Mouse (Mus musculus): ENCODE measurements around the gene Hspb6. TPM values are rescaled to one million over a fixed set of nuclear protein-coding genes. Genes with fewer than 3 reads are reported as not detected.
A peak's percentile ranks its signal among the peaks of the same experiment; 100 is the strongest.

The Hspb6 gene
- polyA plus RNA-seq, 1 experiment from 2014 or later = 10.9 TPM

DNA sequence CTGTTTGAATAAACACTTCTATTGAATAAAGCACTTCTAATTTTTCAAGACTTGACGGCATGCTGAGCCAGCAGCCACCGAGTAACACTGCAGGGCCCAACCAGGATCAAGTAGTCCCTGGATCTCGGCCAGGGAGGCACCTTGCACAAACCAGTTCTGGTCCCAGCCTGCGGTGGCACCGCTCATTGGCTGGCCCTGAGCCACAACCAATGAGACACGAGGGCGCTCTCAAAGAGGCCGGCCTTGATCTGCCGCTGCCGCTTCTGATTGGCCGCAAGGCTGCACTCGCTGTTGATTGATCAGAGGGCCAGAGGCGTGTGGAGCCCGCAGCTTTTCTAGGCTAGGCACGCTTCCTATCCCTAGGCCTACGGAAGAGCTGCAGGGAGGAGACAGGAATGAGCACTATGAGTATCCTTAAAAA, 48.0 kb downstream of the Hspb6 start:
- H3K4me3 ChIP-seq (replicated peaks) = no peak overlapping the region
- WGBS = 3% methylated on average over 16 of the region's 16 CpGs
- H3K4me1 ChIP-seq (replicated peaks) = no peaks in the 10 kb centered on the region
- no peaks in the 10 kb centered on the region for H3K36me3 ChIP-seq
- no peak overlapping the region for H3K9ac ChIP-seq (replicated peaks)
- H3K4me2 ChIP-seq = no peak overlapping the region
- 0 out of 2 replicates have a peak, but pooled peaks cover 4% of the 10 kb centered on the region for H3K9me3 ChIP-seq
- no peak overlapping the region for H3K27ac ChIP-seq
- ATAC-seq (ENCODE audit: insufficient number of reproducible peaks, insufficient read depth, low FRiP score, low TSS enrichment, low read depth) = peak; percentile 92
- H3K27me3 ChIP-seq = peaks cover 3% of the 10 kb centered on the region

DNA sequence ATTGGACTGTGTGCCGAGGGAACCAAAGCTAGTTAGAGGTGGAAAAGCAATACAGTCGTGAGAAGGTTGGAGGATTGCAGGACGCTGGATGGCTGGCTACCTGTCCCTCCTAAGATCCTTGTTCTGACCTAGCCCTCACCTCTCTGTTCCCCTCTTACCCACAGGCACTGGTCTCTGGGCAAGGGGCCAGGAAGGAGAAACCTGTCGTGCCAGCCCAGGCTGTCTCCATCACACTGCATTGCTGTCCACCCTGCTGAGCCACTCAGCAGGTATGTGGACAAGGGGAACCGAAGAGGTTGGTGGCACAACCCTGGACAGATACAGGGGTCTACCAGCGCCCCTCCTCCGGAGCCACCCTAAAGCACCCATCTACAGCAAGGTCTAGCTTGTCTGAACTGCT, 48.7 kb downstream of the Hspb6 start:
- H3K36me3 ChIP-seq = no peaks in the 10 kb centered on the region
- no peaks in the 10 kb centered on the region for H3K4me1 ChIP-seq (replicated peaks)
- H3K27ac ChIP-seq = no peak overlapping the region
- H3K27me3 ChIP-seq = no peaks in the 10 kb centered on the region
- 0 out of 2 replicates have a peak, but pooled peaks cover 4% of the 10 kb centered on the region for H3K9me3 ChIP-seq
- H3K9ac ChIP-seq (replicated peaks) = no peak overlapping the region
- no peak overlapping the region for H3K4me3 ChIP-seq (replicated peaks)
- WGBS = 69% methylated on average over 7 of the region's 7 CpGs
- H3K4me2 ChIP-seq = no peak overlapping the region
- no peak for ATAC-seq (ENCODE audit: insufficient number of reproducible peaks, insufficient read depth, low FRiP score, low TSS enrichment, low read depth)

DNA sequence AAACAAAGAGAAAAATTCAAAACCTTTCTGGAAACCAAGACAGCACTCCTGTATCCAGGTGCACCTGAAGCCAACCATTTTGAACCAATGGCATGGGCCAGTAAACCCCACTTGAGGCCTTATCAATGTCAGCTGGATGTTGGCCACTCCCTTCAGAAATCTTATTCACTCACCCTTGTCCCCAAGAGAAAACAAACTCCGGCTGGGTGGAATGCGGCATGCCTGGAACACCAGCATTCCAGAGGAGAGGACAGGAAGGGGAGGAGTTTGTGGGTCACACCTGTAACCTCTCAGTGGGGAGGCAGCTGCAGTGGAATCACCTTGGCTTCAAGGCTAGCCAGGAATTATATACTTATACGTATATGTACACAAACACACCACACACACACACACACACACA, 50.6 kb downstream of the Hspb6 start:
- Histone ChIP-seq H3K27me3 (no peaks in the 10 kb centered on the region), H3K9ac (replicated peaks) (no peak overlapping the region), H3K36me3 (no peaks in the 10 kb centered on the region), H3K9me3 (0 out of 2 replicates have a peak, but pooled peaks cover 4% of the 10 kb centered on the region), H3K27ac (no peak overlapping the region), H3K4me3 (replicated peaks) (no peak overlapping the region), H3K4me2 (no peak overlapping the region), H3K4me1 (replicated peaks) (no peaks in the 10 kb centered on the region)
- WGBS = 28% methylated on average over 3 of the region's 3 CpGs
- no peak for ATAC-seq (ENCODE audit: insufficient number of reproducible peaks, insufficient read depth, low FRiP score, low TSS enrichment, low read depth)

DNA sequence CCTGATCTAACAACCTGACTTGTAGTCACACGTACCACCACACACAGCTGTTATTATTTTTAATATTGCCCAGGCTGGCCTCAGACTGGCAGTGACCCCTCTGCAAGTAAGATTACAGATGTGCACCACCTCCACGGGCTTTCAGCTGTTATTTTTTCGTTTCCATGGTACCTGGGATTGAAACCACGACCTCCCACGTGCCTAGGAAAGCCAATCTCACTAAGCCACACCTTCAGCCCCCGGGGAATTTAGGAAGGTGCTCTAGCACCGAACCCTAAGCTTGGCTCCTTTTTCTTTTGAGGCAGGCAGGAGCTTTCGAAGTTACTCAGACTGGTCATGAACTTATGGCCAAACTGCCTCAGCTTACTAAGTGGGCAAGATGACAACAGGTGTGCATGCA, 52.4 kb downstream of the Hspb6 start:
- no peak overlapping the region for H3K4me3 ChIP-seq (replicated peaks)
- no peaks in the 10 kb centered on the region for H3K36me3 ChIP-seq
- peaks cover 4% of the 10 kb centered on the region; the same call in 1 of the 2 replicates for H3K27me3 ChIP-seq
- H3K9ac ChIP-seq (replicated peaks) = no peak overlapping the region
- ATAC-seq (ENCODE audit: insufficient number of reproducible peaks, insufficient read depth, low FRiP score, low TSS enrichment, low read depth) = no peak
- H3K4me1 ChIP-seq (replicated peaks) = no peaks in the 10 kb centered on the region
- H3K9me3 ChIP-seq = 0 out of 2 replicates have a peak, but pooled peaks cover 4% of the 10 kb centered on the region
- 53% methylated on average over 8 of the region's 8 CpGs for WGBS
- no peak overlapping the region for H3K4me2 ChIP-seq
- no peak overlapping the region for H3K27ac ChIP-seq

DNA sequence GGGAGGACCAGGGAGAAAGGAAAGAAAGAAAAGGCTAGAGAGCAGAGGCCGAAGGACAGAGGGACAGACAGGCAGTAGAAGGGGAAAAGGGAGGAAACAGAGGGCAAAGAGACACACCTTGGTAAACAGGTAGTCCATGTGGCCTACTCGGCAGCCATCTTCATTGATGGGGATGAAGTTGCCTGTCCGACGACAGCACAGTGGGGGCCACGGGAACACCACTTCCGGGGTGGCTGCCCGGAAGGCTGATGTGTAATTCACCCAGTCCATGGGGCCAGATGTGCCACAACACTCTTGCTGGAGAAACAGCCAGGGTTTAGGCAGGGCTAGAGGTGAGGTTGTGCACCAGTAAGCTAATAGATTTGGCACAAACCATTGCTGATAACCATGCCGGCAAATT, 53.0 kb downstream of the Hspb6 start:
- H3K4me2 ChIP-seq = no peak overlapping the region

More for the DNA sequence above, 53.0 kb downstream of the Hspb6 start:
- Histone ChIP-seq H3K27ac (no peak overlapping the region), H3K9ac (replicated peaks) (no peak overlapping the region), H3K4me3 (replicated peaks) (no peak overlapping the region), H3K36me3 (no peaks in the 10 kb centered on the region), H3K9me3 (0 out of 2 replicates have a peak, but pooled peaks cover 4% of the 10 kb centered on the region), H3K4me1 (replicated peaks) (no peaks in the 10 kb centered on the region), H3K27me3 (peaks cover 4% of the 10 kb centered on the region; the same call in 1 of the 2 replicates)
- WGBS = 83% methylated on average over 8 of the region's 8 CpGs
- no peak for ATAC-seq (ENCODE audit: insufficient number of reproducible peaks, insufficient read depth, low FRiP score, low TSS enrichment, low read depth)

Small RNA genes lying within 50 kb of the gene (microRNA-seq; reads per million reads assigned to microRNA genes)
- gene Gm38670 (1.9 reads per million), gene Mir3569 (not detected)

Other genes with a start within 250 kb of the Hspb6 start
- gene Alkbh6, start 243.5 kb upstream of the Hspb6 start, polyA plus RNA-seq (2016; fragmentation: Nextera tagmentation; extraction: Ambion mirVana) = 101 TPM in 2 replicates
- gene Syne4, start 237.4 kb upstream of the Hspb6 start, polyA plus RNA-seq (2016; fragmentation: Nextera tagmentation; extraction: Ambion mirVana) = 84.6 and 98.6 TPM in 2 replicates
- gene E130208F15Rik, start 230.4 kb upstream of the Hspb6 start, polyA plus RNA-seq (2016; fragmentation: Nextera tagmentation; extraction: Ambion mirVana) = 0.97 and 5.0 TPM in 2 replicates
- 20.7 and 23.6 TPM in 2 replicates for gene Sdhaf1, start 228.3 kb upstream of the Hspb6 start, polyA plus RNA-seq (2016; fragmentation: Nextera tagmentation; extraction: Ambion mirVana)
- gene Lrfn3, start 189.4 kb upstream of the Hspb6 start, polyA plus RNA-seq (2016; fragmentation: Nextera tagmentation; extraction: Ambion mirVana) = 6.2 and 6.6 TPM in 2 replicates
- 14.1 and 19.6 TPM in 2 replicates for gene Tyrobp, start 138.4 kb upstream of the Hspb6 start, polyA plus RNA-seq (2016; fragmentation: Nextera tagmentation; extraction: Ambion mirVana)
- 0.77 TPM in 1 of 2 replicates, not detected in the other for gene Hcst, start 132.3 kb upstream of the Hspb6 start, polyA plus RNA-seq (2016; fragmentation: Nextera tagmentation; extraction: Ambion mirVana)
- 1.2 and 1.3 TPM in 2 replicates for gene Nfkbid, start 130.4 kb upstream of the Hspb6 start, polyA plus RNA-seq (2016; fragmentation: Nextera tagmentation; extraction: Ambion mirVana)
- gene Aplp1, start 106.6 kb upstream of the Hspb6 start, polyA plus RNA-seq (2016; fragmentation: Nextera tagmentation; extraction: Ambion mirVana) = 32.5 and 33.9 TPM in 2 replicates
- 0.29 and 0.65 TPM in 2 replicates for gene Kirrel2, start 94.5 kb upstream of the Hspb6 start, polyA plus RNA-seq (2016; fragmentation: Nextera tagmentation; extraction: Ambion mirVana)
- 0.10 TPM in 1 of 2 replicates, not detected in the other for gene Nphs1, start 93.9 kb upstream of the Hspb6 start, polyA plus RNA-seq (2016; fragmentation: Nextera tagmentation; extraction: Ambion mirVana)
- gene Prodh2, start 58.6 kb upstream of the Hspb6 start, polyA plus RNA-seq (2016; fragmentation: Nextera tagmentation; extraction: Ambion mirVana) = not detected in 2 replicates
- gene Arhgap33, start 17.1 kb upstream of the Hspb6 start, polyA plus RNA-seq (2016; fragmentation: Nextera tagmentation; extraction: Ambion mirVana) = 15.1 and 17.7 TPM in 2 replicates
- 15.3 and 16.0 TPM in 2 replicates for gene Proser3, start 121 bp downstream of the Hspb6 start, polyA plus RNA-seq (2016; fragmentation: Nextera tagmentation; extraction: Ambion mirVana)
- gene Lin37, start 7.7 kb downstream of the Hspb6 start, polyA plus RNA-seq (2016; fragmentation: Nextera tagmentation; extraction: Ambion mirVana) = 45.4 and 51.5 TPM in 2 replicates
- 87.8 and 89.9 TPM in 2 replicates for gene U2af1l4, start 11.1 kb downstream of the Hspb6 start, polyA plus RNA-seq (2016; fragmentation: Nextera tagmentation; extraction: Ambion mirVana)
- gene Gm49396, start 11.2 kb downstream of the Hspb6 start, polyA plus RNA-seq (2016; fragmentation: Nextera tagmentation; extraction: Ambion mirVana) = 16.3 and 18.5 TPM in 2 replicates
- 136 TPM in 2 replicates for gene Psenen, start 11.4 kb downstream of the Hspb6 start, polyA plus RNA-seq (2016; fragmentation: Nextera tagmentation; extraction: Ambion mirVana)
- gene Igflr1, start 13.2 kb downstream of the Hspb6 start, polyA plus RNA-seq (2016; fragmentation: Nextera tagmentation; extraction: Ambion mirVana) = 3.2 and 4.1 TPM in 2 replicates
- gene Kmt2b, start 36.5 kb downstream of the Hspb6 start, polyA plus RNA-seq (2016; fragmentation: Nextera tagmentation; extraction: Ambion mirVana) = 11.0 and 12.1 TPM in 2 replicates
- gene Zbtb32, start 46.7 kb downstream of the Hspb6 start, polyA plus RNA-seq (2016; fragmentation: Nextera tagmentation; extraction: Ambion mirVana) = 0.25 and 0.38 TPM in 2 replicates
- gene Upk1a, start 60.7 kb downstream of the Hspb6 start, polyA plus RNA-seq (2016; fragmentation: Nextera tagmentation; extraction: Ambion mirVana) = 1.4 and 2.0 TPM in 2 replicates
- gene Cox6b1, start 74.0 kb downstream of the Hspb6 start, polyA plus RNA-seq (2016; fragmentation: Nextera tagmentation; extraction: Ambion mirVana) = 783 and 848 TPM in 2 replicates
- gene Etv2, start 83.7 kb downstream of the Hspb6 start, polyA plus RNA-seq (2016; fragmentation: Nextera tagmentation; extraction: Ambion mirVana) = not detected in 2 replicates
- gene Rbm42, start 98.1 kb downstream of the Hspb6 start, polyA plus RNA-seq (2016; fragmentation: Nextera tagmentation; extraction: Ambion mirVana) = 150 and 155 TPM in 2 replicates
- gene Haus5, start 112.8 kb downstream of the Hspb6 start, polyA plus RNA-seq (2016; fragmentation: Nextera tagmentation; extraction: Ambion mirVana) = 64.3 and 70.0 TPM in 2 replicates
- gene Pmis2, start 119.4 kb downstream of the Hspb6 start, polyA plus RNA-seq (2016; fragmentation: Nextera tagmentation; extraction: Ambion mirVana) = not detected in 2 replicates
- gene 2200002J24Rik, start 146.7 kb downstream of the Hspb6 start, polyA plus RNA-seq (2016; fragmentation: Nextera tagmentation; extraction: Ambion mirVana) = not detected in 2 replicates
- 0.50 and 0.60 TPM in 2 replicates for gene Atp4a, start 160.0 kb downstream of the Hspb6 start, polyA plus RNA-seq (2016; fragmentation: Nextera tagmentation; extraction: Ambion mirVana)
- gene Tmem147, start 177.4 kb downstream of the Hspb6 start, polyA plus RNA-seq (2016; fragmentation: Nextera tagmentation; extraction: Ambion mirVana) = 158 and 162 TPM in 2 replicates
- 0.51 and 0.71 TPM in 2 replicates for gene Gapdhs, start 191.5 kb downstream of the Hspb6 start, polyA plus RNA-seq (2016; fragmentation: Nextera tagmentation; extraction: Ambion mirVana)
- gene Sbsn, start 199.3 kb downstream of the Hspb6 start, polyA plus RNA-seq (2016; fragmentation: Nextera tagmentation; extraction: Ambion mirVana) = 1.7 and 2.3 TPM in 2 replicates
- not detected in 2 replicates for gene Dmkn, start 211.6 kb downstream of the Hspb6 start, polyA plus RNA-seq (2016; fragmentation: Nextera tagmentation; extraction: Ambion mirVana)
- not detected in 2 replicates for gene Krtdap, start 235.7 kb downstream of the Hspb6 start, polyA plus RNA-seq (2016; fragmentation: Nextera tagmentation; extraction: Ambion mirVana)

Data from limb, embryonic 12.5 days (tissue).